ENCODE assay signal across 25 mouse cellular contexts in the genomic region with DNA sequence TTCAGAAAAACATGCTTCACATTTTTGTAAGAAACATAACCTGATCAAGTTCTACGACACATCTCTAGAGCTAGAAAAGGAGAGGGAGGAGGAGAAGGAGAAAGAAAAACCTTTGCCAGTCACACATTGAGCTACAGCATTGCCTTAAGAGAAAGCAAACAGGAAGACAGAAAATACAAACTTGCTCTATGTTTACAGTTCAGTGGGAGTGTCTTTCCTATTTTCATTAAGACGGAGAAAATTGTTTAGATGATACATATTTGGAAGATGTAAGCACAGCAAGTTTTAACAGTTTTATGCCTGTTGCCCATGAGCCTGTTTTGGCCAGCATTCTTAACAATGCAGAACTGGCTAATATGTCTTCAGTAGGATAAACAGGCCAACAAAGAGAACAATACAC.
"Had no signal": no experiment of that assay in that cellular context is flagged by ENCODE, and none has a peak within 500 bp of the region (broad histone marks: within the 10 kb centered on the region; RNA-seq: fewer than 3 reads in every experiment).

No protein-coding gene starts in this region.

- H3K9me3 ChIP-seq: forebrain, embryonic 15.5 days; heart, embryonic 13.5 days; heart, embryonic 15.5 days; hindbrain, embryonic 13.5 days; hindbrain, embryonic 15.5 days; kidney, embryonic 15.5 days had no signal

- H3K27me3 ChIP-seq: forebrain, embryonic 15.5 days; heart, embryonic 13.5 days; heart, embryonic 15.5 days; hindbrain, embryonic 13.5 days; hindbrain, embryonic 15.5 days; kidney, embryonic 15.5 days had no signal

- DNase-seq: forebrain, postnatal 0 days; gastrocnemius, postnatal 14 days; gastrocnemius, postnatal 36 days; heart, adult 11 months; heart, adult 2 months; heart, postnatal 14 days; heart, postnatal 36 days; kidney, adult 11 months; kidney, adult 2 months; kidney, adult 9 months; kidney, postnatal 14 days; kidney, postnatal 36 days; layer of hippocampus, adult 9-11 months; layer of hippocampus, postnatal 36 days; left cerebral cortex, postnatal 4 days had no signal

- H3K4me3 ChIP-seq: forebrain, embryonic 15.5 days; heart, adult 2 months; heart, embryonic 13.5 days; heart, embryonic 15.5 days; hindbrain, embryonic 13.5 days; hindbrain, embryonic 15.5 days; kidney, embryonic 15.5 days had no signal

- ATAC-seq: forebrain, embryonic 15.5 days; forebrain, postnatal 0 days; hindbrain, postnatal 0 days; intestine, embryonic 16.5 days had no signal

- H3K9ac ChIP-seq: forebrain, embryonic 15.5 days; forebrain, postnatal 0 days; heart, embryonic 13.5 days; heart, embryonic 15.5 days; hindbrain, embryonic 13.5 days; hindbrain, embryonic 15.5 days; kidney, embryonic 15.5 days had no signal

- H3K36me3 ChIP-seq: forebrain, embryonic 15.5 days; heart, embryonic 13.5 days; heart, embryonic 15.5 days; hindbrain, embryonic 13.5 days; hindbrain, embryonic 15.5 days; kidney, embryonic 15.5 days had no signal

- H3K4me2 ChIP-seq: forebrain, embryonic 15.5 days; heart, embryonic 11.5 days; heart, embryonic 13.5 days; heart, embryonic 15.5 days; hindbrain, embryonic 13.5 days; hindbrain, embryonic 15.5 days; kidney, embryonic 15.5 days had no signal

- H3K4me1 ChIP-seq: forebrain, embryonic 15.5 days; heart, embryonic 13.5 days; heart, embryonic 15.5 days; hindbrain, embryonic 13.5 days; hindbrain, embryonic 15.5 days; kidney, embryonic 15.5 days had no signal

- H3K27ac ChIP-seq: forebrain, embryonic 15.5 days; heart, adult 2 months; heart, embryonic 13.5 days; heart, embryonic 15.5 days; hindbrain, embryonic 13.5 days; hindbrain, embryonic 15.5 days; hindbrain, postnatal 0 days; kidney, embryonic 15.5 days; kidney, postnatal 0 days had no signal
